Mouse (Mus musculus) WW6 (cell line): Measurements from ENCODE around the gene Fanca.

Experiments
- DNase-seq: peaks from one replicate; pipeline ENCODE4 v3.0.0-alpha.2; 2013; ENCODE audit warnings: low read depth, low spot score

Gene Fanca

DNA sequence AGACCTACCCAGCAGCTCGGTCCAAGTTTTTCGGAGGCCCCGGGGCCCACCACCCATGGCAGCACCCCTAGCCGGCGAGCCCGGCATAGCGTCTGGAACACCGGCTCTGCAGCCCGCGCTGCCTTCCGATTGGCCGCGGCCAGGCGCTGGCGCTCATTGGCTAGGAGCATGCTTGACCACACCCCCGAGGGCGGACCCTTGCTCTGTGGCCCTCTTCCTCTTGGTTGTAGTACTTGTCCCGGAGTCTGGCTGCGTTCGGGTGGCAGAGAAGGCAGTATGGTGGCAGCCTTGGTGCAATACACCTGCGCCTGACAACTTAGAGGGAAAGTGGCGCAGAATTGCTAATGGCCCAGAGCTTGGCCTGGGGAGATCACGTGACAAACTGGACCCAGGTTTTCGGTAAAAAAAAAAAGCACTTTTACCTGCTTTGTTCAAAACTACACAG lies at the start of gene Fanca:
Gene Fanca, minus strand, starts transcription at position 110 of the 445 bp plus-strand sequence.
- DNase-seq = peak; percentile 98

- DNase-seq = peak; percentile 70
Measured at GRCm38 (mm10) chr8:123361082-123361739, 42.8 kb upstream of the Fanca start.

DNA sequence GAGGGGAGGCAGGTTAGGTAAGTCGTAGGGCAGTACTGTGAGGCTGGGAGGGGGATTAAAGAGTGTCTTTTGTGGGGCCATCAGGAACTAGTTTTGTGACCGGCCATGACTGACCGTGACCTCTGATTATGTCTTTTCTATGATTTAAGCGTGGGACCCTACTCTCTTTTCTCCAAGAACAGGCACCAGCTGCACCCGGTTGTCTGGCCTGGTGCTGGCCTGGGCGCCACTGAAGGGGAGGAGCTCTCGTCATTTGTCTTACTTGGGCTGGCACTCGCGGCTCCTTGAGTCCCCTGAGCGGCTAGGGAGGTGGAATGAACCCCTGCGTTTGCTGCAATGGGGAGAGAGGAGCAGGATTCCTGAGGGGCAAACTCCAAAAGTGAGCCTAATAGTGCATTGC lies 34.8 kb upstream of the Fanca start:
- no peak for DNase-seq

DNA sequence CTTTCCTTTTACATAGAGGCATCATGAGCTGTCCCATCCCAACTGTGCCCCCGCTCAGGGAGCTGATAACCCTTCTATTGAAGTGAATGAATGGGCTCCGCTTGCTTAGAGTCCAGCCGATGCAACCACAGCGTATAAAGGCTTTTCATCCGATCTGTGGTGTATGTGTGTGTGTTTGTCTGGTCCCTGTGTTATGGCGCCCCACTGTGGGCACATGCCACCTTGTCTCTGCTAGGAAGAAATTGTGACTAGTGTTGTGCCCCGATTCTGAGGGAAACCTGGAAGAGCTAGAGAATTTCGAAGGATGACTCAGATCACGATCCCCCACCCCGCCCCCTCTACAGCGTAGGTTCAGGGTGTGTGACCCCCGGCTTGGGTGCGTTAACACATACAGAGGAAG lies 34.4 kb upstream of the Fanca start:
- no peak for DNase-seq

DNA sequence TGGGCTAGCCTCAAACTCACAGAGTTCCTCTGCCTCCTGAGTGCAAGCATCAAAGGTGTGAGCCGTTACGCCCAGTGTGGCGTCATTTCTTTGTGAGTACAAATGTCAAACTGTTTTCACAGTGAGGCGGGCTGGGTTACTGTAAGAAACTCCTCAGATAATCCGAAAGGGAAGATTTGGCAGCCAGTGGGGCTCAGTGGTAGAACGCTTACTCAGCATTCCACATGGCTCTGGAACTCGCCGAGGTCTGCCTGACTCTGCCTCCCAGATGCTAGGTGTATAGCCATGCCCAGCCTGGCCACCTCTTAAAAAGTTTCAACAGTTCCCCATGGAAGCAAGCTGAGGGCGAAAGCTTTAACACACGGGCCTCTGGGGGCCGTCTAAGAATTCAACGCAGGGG lies 33.7 kb upstream of the Fanca start:
- DNase-seq = no peak

GRCm38 (mm10) chr8:123349073-123349472 lies 30.7 kb upstream of the Fanca start:
- DNase-seq = no peak

DNA sequence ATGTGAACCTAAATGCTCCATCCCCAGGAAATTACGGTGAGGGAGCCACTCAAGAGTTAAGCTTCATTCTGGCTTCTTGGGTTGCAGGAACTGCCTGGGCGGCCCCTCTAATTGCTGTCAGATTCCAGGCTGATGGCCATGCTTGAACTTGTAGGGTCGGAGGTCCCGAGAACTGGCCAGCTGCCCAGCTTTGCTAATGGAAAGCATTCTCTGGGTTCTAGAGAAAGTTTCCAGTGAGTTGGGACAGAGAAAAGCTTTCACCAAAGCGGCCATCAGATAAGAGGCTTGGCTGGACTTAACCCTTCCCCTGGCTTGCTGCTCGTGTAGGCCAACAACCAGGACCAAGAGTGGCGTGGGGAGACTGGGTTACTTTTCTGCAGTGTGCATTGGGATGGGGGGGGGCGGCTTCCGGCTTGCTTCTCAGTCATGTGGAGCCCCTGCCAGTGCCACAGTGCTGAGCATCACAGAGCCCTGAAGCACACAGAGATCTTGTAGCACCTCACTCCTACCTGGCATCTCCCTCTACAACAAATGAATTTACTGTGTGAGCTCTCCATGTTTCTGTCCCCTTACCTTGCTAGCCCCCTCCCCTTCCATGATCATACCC lies 30.0 kb upstream of the Fanca start:
- DNase-seq = no peak

GRCm38 (mm10) chr8:123347293-123347692 lies 28.9 kb upstream of the Fanca start:
- DNase-seq = no peak

DNA sequence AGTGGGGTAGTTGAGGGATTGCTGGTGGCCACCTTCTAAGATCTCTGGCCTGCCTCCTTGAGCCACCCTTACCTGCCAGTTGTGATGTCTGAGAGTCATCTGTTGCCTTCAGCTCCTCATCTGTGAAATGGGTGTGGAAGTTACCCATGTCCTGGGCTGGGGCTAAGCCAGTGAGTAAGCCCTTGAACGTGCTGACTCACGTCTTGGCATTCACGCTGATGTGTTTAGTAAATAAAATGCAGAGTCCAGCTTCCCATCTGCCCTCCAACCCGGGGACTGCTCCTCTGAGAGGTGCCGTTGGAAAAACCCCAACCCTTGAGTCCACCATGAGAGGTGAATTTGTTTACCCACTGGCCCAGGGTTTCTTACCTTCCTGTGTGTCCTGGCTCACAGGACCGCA lies 27.5 kb upstream of the Fanca start:
- DNase-seq = no peak

- DNase-seq = no peak
Measured at GRCm38 (mm10) chr8:123345135-123345534, 26.8 kb upstream of the Fanca start.

DNA sequence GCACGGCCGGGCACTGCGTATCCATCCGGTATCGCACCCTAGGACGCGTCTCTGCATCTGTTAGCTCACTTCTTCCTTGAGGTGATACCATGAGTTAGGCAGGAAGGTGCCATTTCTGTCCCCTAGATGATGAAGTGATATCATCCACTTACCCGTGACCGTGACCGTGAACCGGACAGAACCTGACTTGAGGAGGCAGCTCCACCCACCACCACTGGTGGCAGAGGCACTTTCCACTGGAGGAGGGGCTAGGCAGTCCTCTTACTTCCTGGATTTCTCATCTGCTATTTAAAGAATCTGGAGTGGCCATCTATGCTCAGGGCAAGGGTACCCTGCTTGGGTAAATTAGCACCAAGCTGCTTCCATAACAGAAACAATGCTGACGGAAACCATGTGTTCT lies 25.0 kb upstream of the Fanca start:
- no peak for DNase-seq

DNA sequence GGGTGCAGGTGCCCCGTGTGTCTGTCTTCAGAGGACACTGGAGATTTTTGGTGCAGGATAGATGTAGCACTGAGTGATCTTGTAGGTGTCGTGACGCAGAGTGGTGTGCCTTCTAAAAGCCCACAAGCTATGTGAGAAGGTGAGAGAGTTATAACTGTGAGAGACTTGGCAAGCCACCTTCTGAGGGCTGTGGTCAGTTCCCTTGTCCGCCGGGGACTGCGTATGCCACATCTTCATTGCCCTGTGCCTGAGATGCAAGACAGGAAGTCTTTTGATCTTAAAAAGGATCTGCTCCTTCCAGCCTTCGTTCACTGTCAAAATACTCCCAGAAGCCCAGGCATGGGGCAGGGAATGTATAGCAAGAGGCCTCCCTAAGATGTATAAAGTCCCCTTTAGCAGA lies 24.5 kb upstream of the Fanca start:
- DNase-seq = no peak

DNA sequence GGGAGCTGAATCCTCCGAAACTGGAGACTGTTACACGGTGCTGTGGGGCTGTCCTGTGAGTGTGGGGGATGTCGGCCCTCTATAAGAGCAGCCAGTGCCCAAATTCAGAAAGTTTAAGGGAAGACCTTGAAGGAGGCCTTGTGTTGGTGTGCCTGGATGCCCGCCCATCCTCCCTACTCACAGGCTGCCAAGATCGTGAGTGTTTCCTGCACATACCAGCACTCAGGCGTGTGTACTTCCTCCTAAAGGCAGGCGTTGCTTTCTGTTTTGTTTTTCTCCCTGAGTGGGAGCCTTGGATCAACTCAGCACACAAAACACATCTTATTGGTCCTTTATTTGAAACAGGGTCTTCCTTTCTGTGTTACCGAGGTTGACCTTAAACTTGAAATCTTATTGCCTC lies 23.9 kb upstream of the Fanca start:
- DNase-seq = no peak

DNA sequence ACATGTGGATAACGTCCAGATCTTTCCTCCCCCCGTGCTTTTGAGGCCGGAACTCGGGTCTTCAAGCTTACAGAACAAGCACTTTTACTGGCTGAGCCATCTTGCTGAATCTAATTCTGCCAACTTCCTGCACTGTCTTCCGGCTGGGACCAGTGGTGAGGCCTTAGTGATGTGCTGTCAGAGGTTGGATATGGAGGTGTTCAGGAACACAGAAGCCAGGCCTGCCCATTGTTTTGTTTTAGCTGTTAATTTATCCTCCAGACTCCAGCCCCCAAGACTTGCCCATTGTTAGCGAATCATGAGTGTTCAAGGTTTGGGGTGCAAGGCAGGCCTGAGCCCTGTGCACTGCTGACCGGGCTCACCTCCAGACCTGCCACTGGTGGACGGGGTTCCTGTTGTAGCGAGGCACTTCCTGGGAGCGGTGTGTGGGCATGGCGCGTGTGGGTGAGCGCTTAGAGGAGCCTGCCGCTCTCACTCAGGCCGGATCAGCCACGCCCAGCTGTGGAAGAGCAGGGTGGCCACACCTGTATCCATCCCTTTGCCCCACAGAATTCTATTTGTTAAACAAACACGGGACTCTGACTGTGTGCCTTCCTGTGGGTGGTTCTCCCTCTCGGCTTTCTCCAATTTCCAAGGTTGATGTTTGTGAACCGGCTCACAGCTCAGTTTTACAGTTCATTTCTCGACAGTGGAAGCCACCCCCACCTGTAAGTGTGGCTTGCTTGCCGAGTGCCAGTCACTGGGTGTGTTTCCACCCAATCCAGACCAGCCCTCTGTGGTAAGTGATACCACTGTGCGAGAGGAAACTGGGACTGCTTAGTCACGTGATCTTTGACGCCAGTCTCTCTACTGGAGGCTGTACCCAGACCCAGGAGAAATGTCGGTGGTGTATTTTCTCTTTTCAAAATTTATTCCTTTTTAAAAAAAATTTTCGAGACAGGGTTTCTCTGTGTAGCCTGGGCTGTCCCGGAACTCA lies 23.0 kb upstream of the Fanca start:
- no peak for DNase-seq

- DNase-seq = peak; percentile 79
Measured at GRCm38 (mm10) chr8:123340071-123340470, 21.7 kb upstream of the Fanca start.

DNA sequence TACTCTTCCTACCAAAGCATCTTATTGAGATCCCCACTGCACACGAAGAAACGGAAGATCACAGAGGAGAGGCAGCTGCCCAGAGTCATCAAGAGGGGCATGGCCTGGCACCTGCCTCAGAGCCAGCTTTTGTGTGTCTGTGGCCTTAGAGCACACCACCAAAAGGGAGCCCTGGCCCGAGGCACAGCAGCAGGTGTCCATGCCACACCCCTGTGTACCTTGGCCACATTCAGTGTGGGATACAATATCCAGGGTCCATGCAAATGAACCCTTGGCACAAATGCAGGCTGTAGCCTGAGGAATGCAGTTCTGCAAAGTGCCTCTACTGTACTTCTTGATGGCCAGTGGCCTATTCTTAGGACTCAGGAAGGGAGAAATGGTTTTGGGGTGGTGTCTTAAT lies 19.1 kb upstream of the Fanca start:
- DNase-seq = no peak

DNA sequence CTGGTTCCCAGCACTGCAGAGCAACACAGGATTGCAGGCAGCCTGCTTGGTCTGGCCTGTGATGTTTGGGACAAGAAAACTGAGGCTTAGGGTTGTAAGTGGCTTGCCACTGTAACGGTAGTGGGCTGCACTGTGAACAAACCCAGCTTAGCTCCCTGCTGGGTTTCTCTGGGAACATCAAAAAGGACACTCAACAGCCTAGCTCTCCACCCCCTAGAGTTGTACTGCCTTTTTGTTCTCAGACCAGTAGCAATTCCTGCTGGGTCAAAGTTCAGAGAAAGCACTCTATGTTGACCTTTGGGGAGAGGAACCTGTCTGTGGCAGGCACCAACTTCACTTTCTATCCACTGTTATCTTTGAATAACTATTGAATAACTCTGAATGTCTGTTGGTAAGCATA lies 16.1 kb upstream of the Fanca start:
- DNase-seq = peak; percentile 83

DNA sequence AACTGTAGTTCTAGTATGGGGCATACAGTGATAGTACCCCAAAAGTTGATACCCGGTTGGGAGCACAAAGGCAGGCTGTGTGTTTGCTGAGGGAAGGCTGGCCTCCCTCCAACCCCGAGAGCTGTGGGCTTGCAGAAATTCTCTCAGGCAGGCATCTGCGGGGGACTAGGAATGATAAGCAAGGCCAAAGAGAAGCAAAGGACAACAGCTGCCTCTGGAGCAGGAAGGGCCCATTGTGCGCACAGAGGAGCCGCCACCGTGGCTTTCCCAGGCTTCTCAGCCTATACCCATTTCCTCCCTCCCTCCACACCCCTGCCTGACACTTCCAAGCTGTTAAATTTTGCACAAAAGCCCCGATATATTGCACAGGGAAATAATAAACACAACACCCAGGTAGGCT lies 15.5 kb upstream of the Fanca start:
- no peak for DNase-seq

DNA sequence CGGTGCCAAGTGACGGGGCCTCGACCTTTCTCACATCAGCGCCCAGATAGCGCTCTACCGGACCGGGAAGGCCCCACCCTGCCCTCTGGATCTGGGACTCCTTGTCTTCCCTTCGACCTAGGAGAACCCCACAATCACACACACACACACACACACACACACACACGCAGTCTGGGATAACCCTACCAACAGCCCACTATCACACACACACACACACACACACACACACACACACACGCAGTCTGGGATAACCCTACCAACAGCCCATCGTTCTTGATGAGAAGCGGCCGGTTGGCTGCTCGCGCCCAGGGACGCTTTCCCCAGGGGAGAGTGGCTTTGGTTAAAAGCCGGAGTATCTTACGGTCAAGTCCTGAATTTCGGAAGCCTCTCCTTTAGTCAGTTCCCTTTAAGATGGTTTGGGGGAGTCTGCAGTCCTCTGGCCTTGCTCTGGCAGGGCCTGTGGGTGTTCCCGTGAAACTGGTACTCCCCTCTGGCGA lies 14.8 kb upstream of the Fanca start:
- no peak for DNase-seq

DNA sequence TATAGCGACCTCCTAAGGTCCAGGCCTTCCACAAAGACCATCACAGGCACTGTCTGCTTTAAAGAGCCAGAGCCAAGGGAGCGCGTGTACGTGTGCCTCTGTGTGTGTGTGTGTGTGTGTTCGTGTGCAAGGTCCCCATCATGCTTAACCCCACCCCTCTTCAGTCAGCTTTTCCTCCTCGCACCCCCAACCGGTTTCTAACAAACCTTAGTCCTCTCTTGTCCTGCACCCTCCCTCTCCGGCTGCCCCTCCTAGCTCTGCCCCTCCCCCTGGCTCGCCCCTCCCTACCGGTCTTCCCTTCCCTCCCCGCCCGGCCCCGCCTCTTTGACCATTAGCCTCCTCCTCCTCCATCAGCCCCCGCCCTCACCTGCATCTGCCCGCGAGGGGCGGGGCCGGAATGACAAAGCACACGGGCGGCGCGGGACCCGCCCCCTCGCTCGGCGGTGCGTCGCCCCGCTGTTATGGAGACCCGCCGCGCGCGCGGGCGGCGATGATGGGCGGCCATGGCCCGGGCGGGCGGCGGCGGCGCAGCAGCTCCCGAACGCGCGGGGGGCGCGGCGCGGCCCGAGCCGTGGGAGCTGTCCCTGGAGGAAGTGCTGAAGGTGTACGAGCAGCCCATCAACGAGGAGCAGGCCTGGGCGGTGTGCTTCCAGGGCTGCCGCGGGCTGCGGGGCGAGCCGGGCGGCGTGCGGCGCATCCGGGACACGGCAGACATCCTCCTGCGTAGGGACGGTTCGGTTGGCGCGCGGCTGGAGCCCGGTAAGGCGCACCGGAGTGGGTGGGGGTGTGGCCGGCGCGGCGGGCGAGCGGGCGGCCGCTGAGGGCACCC lies 14.1 kb upstream of the Fanca start, which contains the start of gene Spire2:
Gene Spire2, plus strand, starts transcription at position 452 of the 829 bp plus-strand sequence.
- DNase-seq = peak; percentile 92

DNA sequence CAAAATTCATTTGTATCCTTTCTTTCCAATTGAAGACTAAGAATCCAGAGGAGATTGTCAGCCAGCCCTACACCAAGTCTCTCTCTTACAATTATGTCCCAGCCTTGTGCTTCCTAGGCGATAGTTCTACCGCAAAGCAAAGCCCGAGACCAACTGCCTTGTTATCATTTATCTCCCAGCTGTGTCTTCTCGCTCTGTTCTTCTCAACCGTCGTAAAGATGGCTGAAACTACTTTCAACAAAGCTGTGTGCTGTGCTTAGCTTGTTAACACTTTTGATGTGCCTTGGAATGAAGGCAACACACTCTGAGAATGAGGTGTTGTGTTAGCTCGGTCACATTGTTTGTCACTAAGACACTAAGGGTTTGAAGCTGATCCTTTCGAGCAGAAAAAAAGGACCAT lies 13.4 kb upstream of the Fanca start:
- DNase-seq = no peak
